Mouse (Mus musculus) ovary, postnatal 36 days (tissue): Measurements from ENCODE around the gene Galns.
A peak's percentile ranks its signal among the peaks of the same experiment; 100 is the strongest.
"Not testable (repeated sequence)": the region's sequence is repeated elsewhere in the genome, so short reads cannot be mapped to it uniquely, and the experiment has no call there.

Experiments used
- DNase-seq: peaks from one replicate; pipeline ENCODE4 v3.0.0; 2022; ENCODE audit warnings: low spot score, mixed read lengths

The Galns gene

DNA sequence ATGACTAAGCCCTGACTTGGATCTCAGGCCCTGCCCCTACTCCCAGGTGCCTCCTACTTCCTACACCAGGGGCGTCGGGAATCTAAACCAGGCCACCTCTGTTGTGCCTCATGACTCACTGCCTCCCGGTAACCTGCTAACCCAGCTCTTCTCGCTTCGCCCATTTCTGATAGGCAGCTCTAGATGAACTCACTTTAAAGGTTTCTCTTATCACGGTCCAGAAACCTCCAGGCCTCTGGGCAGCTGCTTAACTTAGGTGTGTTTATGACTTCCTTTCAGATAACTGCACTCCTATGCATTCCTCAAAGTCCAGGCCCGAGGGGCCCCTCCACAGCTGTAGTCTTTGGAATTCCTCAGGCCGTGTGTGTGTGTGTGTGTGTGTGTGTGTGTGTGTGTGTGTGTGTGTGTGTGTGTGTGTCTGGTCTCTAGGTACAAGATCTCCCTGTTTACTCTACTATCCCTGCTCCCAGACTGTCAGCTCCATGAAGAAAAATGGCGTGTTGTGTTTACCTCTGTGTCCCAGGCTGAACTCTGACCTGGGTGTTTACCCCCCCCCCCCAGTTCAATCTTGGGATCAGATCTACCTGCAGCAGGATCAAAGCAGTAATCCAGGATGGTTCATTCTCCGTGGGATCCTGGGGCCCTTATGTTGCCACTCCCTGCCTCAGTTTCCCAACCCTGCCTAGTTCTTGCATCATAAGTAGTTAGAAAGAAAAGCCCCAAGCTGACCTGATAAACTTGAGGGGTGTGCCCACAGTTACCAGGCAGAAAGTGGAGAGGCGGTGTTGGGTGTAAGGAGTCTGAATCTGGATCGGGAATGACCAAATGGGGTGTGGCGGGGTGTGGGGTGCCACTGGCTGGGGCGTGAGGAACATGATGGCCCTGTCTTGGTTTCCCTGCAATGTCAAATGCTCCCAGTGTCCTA is 24.9 kb upstream of the Galns start:
- DNase-seq: no peak

DNA sequence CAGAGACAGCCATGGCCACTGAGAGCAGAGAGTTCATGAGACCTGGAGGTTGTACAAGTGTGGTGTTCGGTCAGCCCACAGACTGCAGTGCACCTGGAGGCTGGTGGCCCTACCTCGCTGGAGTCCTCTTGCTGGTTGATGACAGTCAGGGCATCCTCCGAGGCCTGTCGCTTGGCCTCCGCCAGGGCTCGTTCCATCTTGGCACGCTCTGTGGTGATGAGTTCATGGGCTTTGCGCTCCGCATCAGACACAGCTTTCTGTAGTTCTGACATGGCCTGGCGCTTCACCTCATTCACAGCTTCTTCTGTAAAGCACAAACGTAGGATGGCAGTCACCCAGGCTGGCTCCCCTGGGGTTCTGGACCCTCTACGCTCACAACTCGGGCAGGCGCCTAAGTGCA is 21.9 kb upstream of the Galns start:
- no peak for DNase-seq

DNA sequence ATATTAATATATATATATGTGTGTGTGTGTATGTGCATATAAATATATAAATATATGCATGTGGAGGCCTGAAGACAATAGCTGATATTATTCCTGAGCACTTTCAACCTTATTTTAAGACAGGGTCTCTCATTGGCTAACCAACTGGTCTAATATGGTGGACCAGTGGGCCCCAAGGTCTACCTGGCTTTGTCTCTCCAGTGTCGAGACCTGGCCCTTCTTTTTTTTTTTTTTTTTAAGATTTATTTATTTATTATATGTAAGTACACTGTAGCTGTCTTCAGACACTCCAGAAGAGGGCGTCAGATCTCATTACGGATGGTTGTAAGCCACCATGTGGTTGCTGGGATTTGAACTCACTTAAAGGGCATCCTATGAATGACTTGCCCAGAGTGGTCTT is 20.9 kb upstream of the Galns start:
- not testable (repeated sequence) for DNase-seq

DNA sequence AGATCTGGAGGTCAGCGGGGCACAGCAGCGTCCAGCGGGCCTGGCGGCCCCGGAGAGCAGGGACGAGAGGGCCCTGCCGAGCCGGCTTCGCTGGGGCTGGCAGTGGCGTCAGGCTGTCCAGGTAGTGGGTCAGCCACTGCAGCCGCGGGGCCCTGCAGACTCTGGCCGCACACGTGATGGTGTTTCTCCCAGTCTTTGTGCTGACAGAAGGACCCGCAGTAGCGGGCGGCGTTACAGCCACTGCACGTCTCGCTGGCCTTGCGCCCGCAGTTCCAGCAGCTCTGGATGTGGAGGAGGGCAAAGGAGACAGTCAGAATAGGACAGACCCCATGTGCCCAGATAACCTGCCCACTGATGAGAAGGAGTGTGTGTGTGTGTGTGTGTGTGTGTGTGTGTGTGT is 19.4 kb upstream of the Galns start:
- DNase-seq: no peak

DNA sequence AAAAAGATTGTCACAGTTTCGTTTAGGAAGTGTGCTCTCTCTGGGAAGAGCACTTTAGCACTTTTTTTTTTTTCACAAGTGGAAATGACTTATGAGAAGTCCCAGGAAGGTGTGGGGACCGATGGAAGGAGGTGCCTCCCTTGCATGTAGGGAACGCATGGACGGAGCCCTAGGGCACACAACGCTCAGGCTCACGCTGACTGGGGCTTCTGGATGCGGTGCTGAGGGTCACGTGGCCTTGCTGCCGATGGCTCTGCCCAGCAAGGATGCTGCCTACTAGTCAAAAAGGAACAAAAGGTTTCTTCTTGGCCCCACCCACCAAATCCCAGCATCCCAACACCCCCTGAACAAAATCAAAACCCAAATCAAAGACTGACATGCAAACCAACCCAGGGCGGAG is 18.1 kb upstream of the Galns start:
- no peak for DNase-seq

DNA sequence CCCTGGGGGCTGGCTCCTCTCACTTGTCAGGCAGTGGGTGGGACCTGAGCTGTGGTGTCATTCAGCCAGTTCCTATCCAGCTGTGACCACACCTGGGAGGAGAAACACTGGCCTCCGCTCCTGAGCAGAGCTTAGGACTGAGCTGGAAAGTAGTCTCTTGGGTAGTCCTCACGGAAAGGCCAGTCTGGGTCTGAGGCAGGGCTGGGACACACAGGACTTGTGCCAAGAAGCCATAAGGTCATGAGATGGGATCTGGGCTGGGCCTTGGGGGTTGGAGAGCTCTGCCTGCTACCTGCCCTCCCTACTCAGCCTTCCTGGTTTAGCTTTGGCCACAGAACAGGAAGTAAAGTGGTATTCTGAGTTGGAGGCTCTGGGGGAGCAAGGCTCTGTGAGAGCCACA is 15.6 kb upstream of the Galns start:
- no peak for DNase-seq

DNA sequence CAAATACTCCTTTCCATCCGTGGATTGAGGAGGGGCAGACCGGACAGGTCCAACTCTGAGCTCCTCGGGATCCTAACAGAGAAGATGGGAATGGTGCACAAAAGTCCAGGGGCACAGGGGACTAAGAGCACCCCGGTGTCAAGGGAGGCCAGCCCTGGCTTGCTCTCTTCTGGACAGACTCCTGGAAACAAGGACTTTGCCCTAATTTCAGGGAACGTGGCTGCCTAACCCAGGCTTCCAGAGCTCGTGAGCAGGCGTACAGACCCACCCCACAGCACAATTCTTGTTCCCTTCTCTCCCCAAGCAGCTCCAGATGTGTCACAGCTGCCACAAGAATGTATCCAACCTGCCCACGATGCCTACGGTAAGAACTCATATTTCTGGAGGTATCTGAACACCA is 14.5 kb upstream of the Galns start:
- DNase-seq: no peak

DNA sequence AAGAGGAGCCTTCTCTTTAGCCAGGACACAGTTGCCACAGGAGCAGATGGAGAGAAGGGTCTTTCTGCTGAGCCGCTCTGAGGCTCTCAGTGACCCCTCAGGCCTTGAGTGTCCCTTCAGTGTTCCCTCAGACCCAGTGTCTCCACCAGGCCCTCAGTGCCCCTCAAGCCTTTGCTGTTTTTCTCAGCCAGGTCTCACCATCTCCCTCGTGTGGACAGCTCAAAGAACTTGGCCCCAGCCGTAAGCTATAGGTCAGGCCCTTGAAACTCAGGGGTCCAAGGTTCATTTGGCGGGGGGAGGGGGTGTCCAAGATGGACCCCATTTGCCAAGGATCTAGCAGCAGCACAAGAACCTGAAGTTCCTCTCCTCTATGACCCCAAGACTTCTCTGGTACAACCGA is 13.4 kb upstream of the Galns start:
- DNase-seq: no peak

DNA sequence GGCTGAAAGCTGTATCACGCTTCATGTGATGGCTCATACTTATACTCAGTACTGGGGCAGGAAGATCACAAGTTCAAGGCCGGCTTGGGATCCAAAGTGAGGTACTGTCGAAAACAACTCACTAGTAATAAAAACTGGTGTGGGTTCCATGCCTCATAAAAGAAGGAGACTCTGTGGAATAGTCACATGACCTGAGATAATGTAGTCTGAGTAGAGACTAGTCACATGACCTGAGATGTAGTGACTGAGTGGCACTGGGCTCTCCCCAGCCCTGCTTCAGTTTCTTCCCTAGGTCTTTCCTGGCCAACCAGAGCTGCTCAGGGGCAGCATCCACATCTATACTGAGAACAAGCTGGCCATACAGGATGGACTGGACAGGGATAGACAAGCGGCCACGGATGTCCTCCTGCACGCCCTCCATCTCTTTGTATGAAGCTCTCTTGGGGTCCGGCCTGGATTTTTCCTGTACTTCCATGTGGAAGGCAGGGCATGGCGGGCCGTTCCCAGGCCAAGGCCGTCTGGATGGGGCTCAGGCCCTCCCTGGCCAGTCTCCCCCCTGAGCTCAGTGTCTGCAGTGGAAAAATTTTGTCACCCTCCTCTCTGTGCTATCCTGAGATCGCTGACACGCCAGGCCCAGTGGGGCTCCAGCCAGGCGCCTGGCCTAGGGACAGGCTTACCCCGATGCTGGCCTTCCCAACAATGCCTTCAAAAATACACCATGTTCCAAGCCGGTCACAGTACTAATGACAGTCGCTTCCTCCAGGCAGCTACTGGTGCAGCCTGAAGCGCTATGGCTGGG is 12.8 kb upstream of the Galns start:
- DNase-seq: no peak

DNA sequence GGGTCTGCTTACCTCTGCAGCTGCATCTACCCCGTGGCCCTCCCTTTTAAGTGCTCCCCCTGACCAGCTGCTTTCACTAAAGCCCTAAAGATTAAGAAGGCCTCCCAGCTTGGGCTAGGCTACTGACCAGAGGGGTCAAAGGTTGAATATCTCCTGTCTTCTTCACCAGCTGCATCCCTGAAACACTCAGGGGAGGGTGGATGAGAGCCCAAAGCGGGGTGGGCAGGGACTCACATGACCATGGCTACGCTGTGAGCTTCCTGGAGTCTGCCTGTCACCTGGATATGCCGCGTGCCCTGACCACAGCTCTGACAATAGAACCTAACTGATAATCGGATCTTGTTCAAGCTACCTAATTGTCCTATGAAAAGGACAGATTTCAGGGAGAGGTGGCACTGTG is 11.5 kb upstream of the Galns start, which contains the start of gene Pabpn1l:
Pabpn1l (minus strand) TSS at position 13 of the 400 bp plus-strand sequence.
- no peak for DNase-seq

DNA sequence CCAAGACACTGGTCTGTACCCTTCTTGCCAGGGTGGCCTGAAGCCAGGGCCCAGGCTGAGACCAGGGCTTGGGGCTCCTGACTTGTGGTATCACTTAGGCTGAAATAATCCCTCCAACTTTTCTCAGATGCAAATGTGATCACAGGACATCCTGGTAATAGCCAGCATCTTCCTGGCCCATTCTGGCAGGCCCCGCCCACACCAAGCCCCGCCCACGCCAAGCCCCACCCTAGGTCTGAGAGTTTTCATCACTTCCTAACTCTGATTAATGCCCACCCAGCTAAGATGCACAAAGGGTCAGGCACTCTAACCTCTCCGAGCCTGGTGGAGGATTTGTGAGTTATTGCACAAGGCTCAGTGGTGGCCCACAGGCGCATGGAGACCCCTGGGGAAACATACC is 9.2 kb upstream of the Galns start:
- no peak for DNase-seq

DNA sequence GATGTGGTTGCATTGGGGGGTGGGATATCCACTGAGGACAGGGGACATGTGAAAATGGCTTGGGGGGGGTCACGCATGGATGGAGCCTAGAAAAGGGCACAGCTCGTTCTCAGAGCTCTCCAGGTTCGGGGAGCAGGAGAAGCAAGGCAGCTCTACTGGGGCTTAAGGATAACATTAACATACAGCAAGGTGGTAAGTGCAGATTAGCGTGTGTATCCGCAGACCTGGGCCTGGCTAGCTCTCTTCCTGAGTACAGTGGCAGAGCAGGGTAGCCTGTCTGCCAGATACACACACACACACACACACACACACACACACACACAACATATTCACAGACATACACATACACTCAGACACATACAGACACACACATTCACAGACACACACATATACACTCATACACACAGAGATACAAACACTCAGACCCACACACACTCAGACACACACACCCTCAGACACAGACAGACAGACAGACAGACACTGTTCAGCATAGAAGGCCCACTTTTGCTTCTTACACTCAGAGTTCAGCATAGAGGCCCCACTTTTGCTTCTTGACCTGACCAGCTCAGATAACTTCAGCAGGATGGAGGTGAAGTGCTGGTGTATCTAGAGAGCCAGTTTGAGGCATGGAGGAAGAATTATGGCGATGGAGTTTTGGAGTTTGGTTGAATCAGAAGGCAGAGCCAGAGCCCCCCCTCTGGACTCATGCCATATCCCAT is 7.6 kb upstream of the Galns start:
- no peak for DNase-seq

DNA sequence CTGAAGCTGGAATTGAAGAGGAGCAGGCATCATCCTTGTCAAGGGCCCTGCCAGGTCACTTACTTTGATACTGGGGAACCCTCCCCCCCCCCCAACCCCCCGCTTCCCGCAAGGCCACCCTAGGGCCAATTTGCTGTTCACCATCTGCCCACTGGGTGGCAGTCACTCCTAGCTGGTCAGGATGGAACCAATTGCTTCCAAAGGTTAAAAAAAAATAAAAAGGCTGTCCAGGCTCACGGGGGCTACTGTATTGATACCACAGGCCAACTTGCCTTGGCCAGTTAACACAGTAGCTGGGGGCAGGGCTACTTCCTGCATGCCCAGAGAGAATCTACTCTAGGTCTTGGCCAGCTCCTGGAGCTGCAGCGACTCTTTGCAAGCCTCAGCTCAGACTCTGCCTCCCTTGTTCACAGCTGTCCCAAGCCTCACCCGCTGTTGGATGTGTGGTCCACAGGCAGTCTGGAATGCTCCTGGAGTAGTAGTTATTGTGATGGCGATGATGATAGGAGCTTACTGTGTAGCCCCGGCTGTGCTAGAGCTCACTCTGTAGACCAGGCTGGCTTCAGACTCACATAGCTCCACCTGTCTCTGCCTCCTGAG is 6.8 kb upstream of the Galns start:
- DNase-seq: peak; percentile 80

DNA sequence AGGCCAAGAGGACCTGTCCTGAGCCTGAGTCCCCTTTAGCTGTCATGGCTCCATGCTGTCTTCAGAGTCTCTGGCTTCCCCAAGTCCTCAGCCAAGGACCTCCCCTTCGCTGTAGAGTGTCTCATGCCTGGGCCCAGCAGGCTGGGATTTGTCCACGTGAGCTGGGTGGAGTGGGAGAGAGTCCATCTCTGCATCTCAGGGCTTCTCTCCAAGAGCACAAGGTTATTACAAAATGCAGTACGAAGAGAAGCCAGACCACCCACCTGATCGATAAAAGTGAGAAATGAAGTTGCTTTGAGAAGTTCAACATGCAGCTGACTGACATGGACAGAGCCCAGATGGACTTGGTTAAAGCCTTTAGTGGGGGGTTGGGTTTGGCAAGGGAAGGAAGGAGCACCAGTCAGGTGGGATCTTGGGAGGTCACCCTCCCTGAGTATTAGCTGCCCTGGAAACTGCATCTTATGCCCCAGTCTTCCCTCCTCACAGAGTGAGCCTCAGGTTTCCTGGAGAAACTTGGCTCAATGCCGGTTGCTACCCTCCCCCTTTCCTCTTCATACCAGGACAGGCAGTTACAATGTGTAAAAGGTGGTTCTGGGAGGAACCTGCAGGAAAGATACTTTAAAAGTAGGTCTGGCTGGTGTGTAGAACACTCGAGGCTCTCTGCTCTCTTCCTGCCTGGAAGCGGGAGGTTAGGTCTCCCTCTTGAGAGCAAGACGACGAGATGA is 5.1 kb upstream of the Galns start:
- DNase-seq: no peak

DNA sequence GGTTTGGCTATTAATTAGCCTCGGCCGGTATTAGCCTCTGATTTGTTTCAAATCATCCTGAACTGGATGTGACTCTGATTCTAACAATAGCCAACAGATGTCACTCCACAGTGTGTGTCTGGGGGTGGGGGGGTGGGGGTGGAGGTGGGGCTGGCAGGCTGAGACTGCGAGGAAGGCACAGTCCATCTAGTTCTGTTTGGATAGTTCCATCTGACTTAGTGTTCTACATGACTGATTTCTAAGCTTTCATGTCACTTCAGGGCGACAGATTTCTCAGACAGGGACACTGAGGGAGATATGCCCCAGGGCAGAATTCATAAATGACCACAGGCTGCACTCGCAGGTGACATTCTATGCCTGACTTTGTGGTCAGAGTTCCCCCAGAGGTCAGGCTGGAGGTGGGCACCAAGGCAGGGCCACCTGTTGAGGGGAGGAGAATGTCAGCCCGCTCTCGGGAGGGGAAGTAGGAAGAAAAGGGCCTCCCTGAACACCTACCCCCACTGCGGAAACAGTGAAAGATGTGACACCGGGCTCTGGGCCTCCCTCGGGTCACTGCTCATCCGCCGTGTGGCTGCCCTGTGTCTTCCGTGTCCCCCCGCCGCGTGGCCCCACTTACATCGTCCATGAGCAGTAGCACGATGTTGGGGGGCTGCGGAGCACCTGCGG is 518 bp downstream of the Galns start:
- no peak for DNase-seq

DNA sequence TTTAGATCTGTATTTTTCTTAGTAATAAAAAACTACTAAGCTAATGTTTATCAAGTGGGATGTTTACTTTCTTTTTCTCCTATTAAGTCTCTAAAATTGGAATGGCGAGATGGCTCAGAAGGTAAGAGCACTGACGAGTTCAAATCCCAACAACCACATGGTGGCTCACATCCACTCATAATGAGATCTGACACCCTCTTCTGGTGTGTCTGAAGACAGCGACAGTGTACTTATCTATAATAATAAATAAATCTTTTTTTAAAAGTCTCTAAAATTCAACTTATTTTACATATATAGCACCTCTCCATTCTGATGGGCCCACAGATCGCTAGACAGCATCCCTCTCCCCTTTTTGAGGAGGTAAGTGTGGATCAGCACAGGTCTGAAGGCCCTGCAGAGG is 1.1 kb downstream of the Galns start:
- DNase-seq: no peak

DNA sequence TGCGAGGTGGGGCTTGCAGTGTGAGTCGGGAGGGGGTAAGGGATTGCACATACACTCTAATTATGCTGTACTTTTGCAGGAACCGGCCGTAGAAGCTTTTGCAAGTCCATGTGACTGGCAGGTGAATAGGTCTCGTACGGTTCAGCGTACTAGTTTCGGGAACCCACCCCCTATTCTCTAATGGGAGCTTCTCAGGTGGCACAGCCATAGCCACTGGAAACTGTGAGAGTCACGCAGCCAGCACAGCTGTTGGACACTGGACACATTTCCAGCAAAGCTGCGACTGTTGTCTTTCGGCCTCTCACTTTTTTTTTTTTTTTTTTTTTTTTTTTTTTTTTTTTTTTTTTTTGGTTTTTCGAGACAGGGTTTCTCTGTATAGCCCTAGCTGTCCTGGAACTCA is 4.5 kb downstream of the Galns start:
- no peak for DNase-seq

DNA sequence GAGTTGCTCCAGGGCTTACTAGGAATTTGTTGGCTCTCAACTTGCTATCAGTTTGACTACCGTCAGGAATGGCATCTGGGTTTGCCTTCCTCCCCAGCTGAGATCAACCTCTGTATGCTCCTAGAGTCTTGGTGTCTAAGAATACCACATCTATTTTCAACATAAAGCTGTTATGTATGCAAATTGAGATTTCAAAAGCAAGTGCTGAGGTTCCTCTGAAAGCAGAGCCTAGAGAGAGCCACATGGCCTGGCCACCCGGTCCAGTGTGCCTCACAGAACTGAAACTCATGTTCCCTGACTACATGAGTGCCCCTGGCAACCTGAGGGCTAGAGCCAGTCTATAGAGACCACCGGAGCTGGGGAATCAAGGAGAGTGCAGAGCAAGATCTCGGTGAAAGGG is 5.9 kb downstream of the Galns start:
- DNase-seq: no peak

DNA sequence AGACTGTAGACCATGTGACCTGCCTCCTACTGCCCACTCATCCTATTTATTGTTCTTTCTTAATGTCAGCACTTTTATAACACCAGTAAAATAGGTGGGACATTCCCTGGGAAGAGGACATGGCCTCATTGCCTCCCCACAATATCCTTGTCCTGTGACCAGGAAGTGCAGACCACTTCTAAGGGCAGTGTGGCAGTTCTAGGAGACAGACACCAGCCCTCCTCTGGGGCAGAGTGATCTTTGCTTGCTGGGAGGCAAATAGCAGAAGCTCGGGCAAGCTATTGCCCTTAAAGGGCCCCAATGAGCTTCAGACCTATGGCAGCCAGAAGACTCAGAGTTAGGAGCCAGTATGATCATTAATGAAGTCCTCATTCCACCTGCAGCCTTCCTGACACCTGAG is 6.6 kb downstream of the Galns start:
- DNase-seq: no peak

DNA sequence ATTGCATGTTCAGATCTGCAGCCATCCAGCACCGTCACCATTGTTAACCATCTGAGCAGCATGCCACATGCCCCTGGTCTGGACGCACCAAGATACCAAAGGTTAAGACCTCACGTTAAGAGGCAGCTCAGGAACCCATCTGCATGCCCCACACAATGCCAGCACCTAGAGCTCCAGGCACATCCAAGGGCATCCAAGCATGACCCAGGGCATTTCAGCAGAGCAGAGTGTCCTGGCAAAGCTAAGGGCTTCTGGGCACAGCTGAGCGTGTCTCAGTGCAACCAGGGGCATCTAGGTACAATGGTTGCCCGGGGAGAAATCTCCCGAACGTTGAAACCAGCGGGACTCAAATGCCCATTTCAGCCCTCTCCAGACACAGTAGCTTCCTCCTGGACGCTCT is 10.6 kb downstream of the Galns start:
- no peak for DNase-seq

DNA sequence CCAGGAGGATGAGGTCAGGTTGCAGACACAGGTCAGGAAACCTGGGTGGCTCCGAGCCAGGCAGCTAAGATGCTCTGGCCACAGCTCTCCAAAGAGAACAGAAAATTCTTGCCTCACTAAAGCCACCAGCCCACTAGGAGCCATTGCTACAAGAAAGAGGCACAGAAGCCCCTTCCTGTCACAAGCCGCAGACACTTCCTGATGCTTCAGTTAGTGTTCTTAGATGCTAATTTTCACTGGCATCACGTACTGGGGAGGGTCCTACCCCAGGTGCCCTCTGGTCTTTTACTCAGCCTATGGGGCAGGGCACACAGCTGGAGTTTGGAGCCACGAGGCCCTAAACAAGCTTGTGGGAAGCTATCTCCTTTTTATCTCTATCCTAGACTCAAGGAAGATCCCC is 15.2 kb downstream of the Galns start:
- no peak for DNase-seq
